Mouse (Mus musculus): ENCODE measurements around the gene Scamp2. TPM values are rescaled to one million over a fixed set of nuclear protein-coding genes. Genes with fewer than 3 reads are reported as not detected.

Scamp2 gene
- total and polyA plus RNA-seq, 2 experiments from 2014 or later, result 47.4 to 53.1 TPM

GRCm38 (mm10) chr9:57598851-57599563 lies 38.3 kb downstream of the Scamp2 start:
- Histone ChIP-seq H3K36me3 (ENCODE audit: insufficient read depth, low read length) (peaks cover 13% of the 10 kb centered on the region; the same call in 1 of the 2 replicates), H3K9ac (replicated peaks; ENCODE audit: low read length) (no peak overlapping the region), H3K27ac (no peak overlapping the region), H3K4me3 (ENCODE audit: low read length) (no peak overlapping the region), H3K9me3 (ENCODE audit: low read length) (no peaks in the 10 kb centered on the region), H3K4me1 (ENCODE audit: insufficient read depth, low read length) (peaks cover 12% of the 10 kb centered on the region; the same call in 1 of the 2 replicates), H3K4me2 (ENCODE audit: low read depth, low read length) (no peak overlapping the region), H3K27me3 (ENCODE audit: insufficient read depth, low read length) (no peaks in the 10 kb centered on the region)
- ATAC-seq (0 out of 2 replicates have a peak, but pooled peaks have one; percentile 13), DNase-seq (ENCODE audit: low spot score) (no peak)
- no peak for TF ChIP-seq CTCF (IDR thresholded peaks at IDR 0.05; ENCODE audit: low read depth)
- WGBS, result 51% methylated on average over 8 of the region's 8 CpGs

- Histone ChIP-seq H3K4me3 (ENCODE audit: low read length) (no peak overlapping the region), H3K9me3 (ENCODE audit: low read length) (no peaks in the 10 kb centered on the region), H3K27me3 (ENCODE audit: insufficient read depth, low read length) (peaks cover 4% of the 10 kb centered on the region; the same call in 1 of the 2 replicates), H3K4me1 (ENCODE audit: insufficient read depth, low read length) (peaks cover 13% of the 10 kb centered on the region; the same call in 1 of the 2 replicates), H3K9ac (replicated peaks; ENCODE audit: low read length) (no peak overlapping the region), H3K36me3 (ENCODE audit: insufficient read depth, low read length) (no peaks in the 10 kb centered on the region), H3K4me2 (ENCODE audit: low read depth, low read length) (no peak overlapping the region), H3K27ac (no peak overlapping the region)
- ATAC-seq, result no peak
- WGBS, result 28% methylated on average over 3 of the region's 3 CpGs
- DNase-seq (ENCODE audit: low spot score), result no peak
- no peak for TF ChIP-seq CTCF (IDR thresholded peaks at IDR 0.05; ENCODE audit: low read depth)
Observed at GRCm38 (mm10) chr9:57600620-57601352, 40.0 kb downstream of the Scamp2 start.

GRCm38 (mm10) chr9:57601353-57601706 lies 40.6 kb downstream of the Scamp2 start:
- DNase-seq (ENCODE audit: low spot score), result peak; percentile 79
- Histone ChIP-seq H3K9ac (replicated peaks; ENCODE audit: low read length) (no peak overlapping the region), H3K4me2 (ENCODE audit: low read depth, low read length) (no peak overlapping the region), H3K27me3 (ENCODE audit: insufficient read depth, low read length) (peaks cover 9% of the 10 kb centered on the region; the same call in 1 of the 2 replicates), H3K36me3 (ENCODE audit: insufficient read depth, low read length) (no peaks in the 10 kb centered on the region), H3K4me3 (ENCODE audit: low read length) (no peak overlapping the region), H3K4me1 (ENCODE audit: insufficient read depth, low read length) (peaks cover 18% of the 10 kb centered on the region), H3K9me3 (ENCODE audit: low read length) (no peaks in the 10 kb centered on the region), H3K27ac (no peak overlapping the region)
- peak; percentile 46; the same call in 1 of the 2 replicates for ATAC-seq
- WGBS, result 55% methylated on average over 2 of the region's 2 CpGs
- TF ChIP-seq CTCF (IDR thresholded peaks at IDR 0.05; ENCODE audit: low read depth), result no peak

- H3K27me3 ChIP-seq (ENCODE audit: insufficient read depth, low read length), result peaks cover 12% of the 10 kb centered on the region; the same call in 1 of the 2 replicates
- no peak for TF ChIP-seq CTCF (IDR thresholded peaks at IDR 0.05; ENCODE audit: low read depth)
- DNase-seq (ENCODE audit: low spot score) (no peak), ATAC-seq (no peak)
- H3K9ac ChIP-seq (replicated peaks; ENCODE audit: low read length), result no peak overlapping the region
- no peak overlapping the region for H3K27ac ChIP-seq
- H3K9me3 ChIP-seq (ENCODE audit: low read length), result no peaks in the 10 kb centered on the region
- no peak overlapping the region for H3K4me2 ChIP-seq (ENCODE audit: low read depth, low read length)
- no peak overlapping the region for H3K4me3 ChIP-seq (ENCODE audit: low read length)
- peaks cover 22% of the 10 kb centered on the region for H3K4me1 ChIP-seq (ENCODE audit: insufficient read depth, low read length)
- 56% methylated on average over 8 of the region's 8 CpGs for WGBS
- H3K36me3 ChIP-seq (ENCODE audit: insufficient read depth, low read length), result no peaks in the 10 kb centered on the region
Observed at GRCm38 (mm10) chr9:57602098-57602497, 41.4 kb downstream of the Scamp2 start.

GRCm38 (mm10) chr9:57604875-57605274 lies 44.1 kb downstream of the Scamp2 start:
- ATAC-seq (no peak), DNase-seq (ENCODE audit: low spot score) (no peak)
- 78% methylated on average over 4 of the region's 4 CpGs for WGBS
- Histone ChIP-seq H3K27me3 (ENCODE audit: insufficient read depth, low read length) (peaks cover 12% of the 10 kb centered on the region; the same call in 1 of the 2 replicates), H3K9me3 (ENCODE audit: low read length) (no peaks in the 10 kb centered on the region), H3K4me3 (ENCODE audit: low read length) (no peak overlapping the region), H3K27ac (no peak overlapping the region), H3K4me1 (ENCODE audit: insufficient read depth, low read length) (peaks cover 22% of the 10 kb centered on the region), H3K4me2 (ENCODE audit: low read depth, low read length) (no peak overlapping the region), H3K9ac (replicated peaks; ENCODE audit: low read length) (no peak overlapping the region), H3K36me3 (ENCODE audit: insufficient read depth, low read length) (no peaks in the 10 kb centered on the region)
- TF ChIP-seq CTCF (IDR thresholded peaks at IDR 0.05; ENCODE audit: low read depth), result no peak

- peak overlapping the region; percentile 56; the same call in 1 of the 2 replicates for H3K4me2 ChIP-seq (ENCODE audit: low read depth, low read length)
- H3K36me3 ChIP-seq (ENCODE audit: insufficient read depth, low read length), result no peaks in the 10 kb centered on the region
- ATAC-seq (no peak), DNase-seq (ENCODE audit: low spot score) (no peak)
- 18% methylated on average over 9 of the region's 9 CpGs for WGBS
- peaks cover 22% of the 10 kb centered on the region for H3K4me1 ChIP-seq (ENCODE audit: insufficient read depth, low read length)
- H3K27me3 ChIP-seq (ENCODE audit: insufficient read depth, low read length), result peaks cover 12% of the 10 kb centered on the region; the same call in 1 of the 2 replicates
- no peak overlapping the region for H3K4me3 ChIP-seq (ENCODE audit: low read length)
- no peaks in the 10 kb centered on the region for H3K9me3 ChIP-seq (ENCODE audit: low read length)
- TF ChIP-seq CTCF (IDR thresholded peaks at IDR 0.05; ENCODE audit: low read depth), result no peak
- H3K27ac ChIP-seq, result no peak overlapping the region
- no peak overlapping the region for H3K9ac ChIP-seq (replicated peaks; ENCODE audit: low read length)
Observed at GRCm38 (mm10) chr9:57605503-57605902, 44.8 kb downstream of the Scamp2 start.
